Mouse (Mus musculus): Measurements from ENCODE around the gene Hddc3. TPM values are rescaled to one million over a fixed set of nuclear protein-coding genes. Genes with fewer than 3 reads are reported as not detected.
"Not testable (repeated sequence)": the region's sequence is repeated elsewhere in the genome, so short reads cannot be mapped to it uniquely, and the experiment has no call there.

The Hddc3 gene
- total RNA-seq, 4 experiments from 2014 or later = 33.3 to 40.0 (median 35.9) TPM

GRCm38 (mm10) chr7:80369967-80370431 lies 27.1 kb downstream of the Hddc3 start:
- DNase-seq (ENCODE audit: low spot score) = no peak

DNA sequence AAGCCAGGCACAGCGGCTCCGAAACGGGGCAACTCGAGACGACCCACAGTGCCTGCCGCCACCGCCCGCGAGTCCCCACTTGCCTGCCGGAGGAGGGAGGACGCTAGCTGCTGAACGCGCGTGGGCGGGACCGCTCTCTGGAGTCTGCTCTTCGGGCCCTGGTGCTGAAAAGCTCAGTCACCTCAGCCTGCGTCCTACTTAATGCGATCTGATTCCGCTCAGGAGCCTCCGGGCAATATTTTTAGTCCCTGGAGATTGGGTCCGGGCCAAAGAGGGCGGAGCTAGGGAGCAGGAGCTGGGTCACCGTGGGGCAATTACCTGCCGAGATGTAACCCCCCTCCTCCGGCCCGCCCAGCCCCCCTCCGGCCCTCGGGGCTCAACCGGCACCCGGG lies 27.7 kb downstream of the Hddc3 start:
- DNase-seq (ENCODE audit: low spot score) = peak; percentile 77

DNA sequence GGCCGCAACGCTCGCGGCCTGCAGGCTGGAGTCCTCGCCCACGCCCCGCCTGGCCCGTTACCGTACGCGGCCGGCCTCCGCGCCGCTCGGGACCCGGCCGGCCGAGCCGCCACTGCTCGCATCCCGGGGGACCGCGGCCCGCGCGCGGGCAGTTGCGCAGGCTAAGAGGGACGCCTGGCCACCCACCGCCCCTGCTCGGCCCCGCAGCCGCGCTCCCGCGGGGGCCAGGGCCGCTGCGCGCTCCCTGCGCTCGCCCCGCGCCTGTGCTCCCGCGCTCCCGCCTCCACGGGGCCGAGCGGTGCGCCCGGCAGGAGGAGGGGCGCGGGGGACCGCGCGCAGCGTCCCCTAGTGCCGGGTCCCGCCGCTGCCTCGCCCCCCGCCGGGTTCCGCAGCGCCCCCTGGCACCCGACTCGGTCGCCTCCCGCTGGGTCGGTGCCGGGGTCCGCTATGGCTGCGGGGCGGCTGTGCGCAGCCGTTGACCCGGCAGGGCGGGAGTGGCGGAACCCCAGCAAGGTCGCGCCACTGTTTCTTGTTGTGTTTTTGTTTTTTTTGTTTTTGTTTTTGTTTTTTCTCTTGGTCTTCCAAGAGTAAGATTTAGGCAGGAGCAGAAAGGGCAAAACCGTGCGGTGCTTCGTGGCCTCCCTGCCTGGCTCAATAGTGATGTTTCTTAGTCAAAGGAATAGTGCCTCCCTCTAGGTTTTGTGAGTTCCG lies 28.3 kb downstream of the Hddc3 start, which contains the start of gene Man2a2:
Gene Man2a2, minus strand, starts transcription at position 335 of the 711 bp plus-strand sequence.
- DNase-seq (ENCODE audit: low spot score) = no peak

- no peak for DNase-seq (ENCODE audit: low spot score)
Measured at GRCm38 (mm10) chr7:80372166-80372565, 29.3 kb downstream of the Hddc3 start.

- no peak for DNase-seq (ENCODE audit: low spot score)
Measured at GRCm38 (mm10) chr7:80372667-80373066, 29.8 kb downstream of the Hddc3 start.

- DNase-seq (ENCODE audit: low spot score) = no peak
Measured at GRCm38 (mm10) chr7:80373352-80373751, 30.4 kb downstream of the Hddc3 start.

GRCm38 (mm10) chr7:80373850-80374249 lies 30.9 kb downstream of the Hddc3 start:
- no peak for DNase-seq (ENCODE audit: low spot score)

- DNase-seq (ENCODE audit: low spot score) = no peak
Measured at GRCm38 (mm10) chr7:80374280-80374679, 31.4 kb downstream of the Hddc3 start.

DNA sequence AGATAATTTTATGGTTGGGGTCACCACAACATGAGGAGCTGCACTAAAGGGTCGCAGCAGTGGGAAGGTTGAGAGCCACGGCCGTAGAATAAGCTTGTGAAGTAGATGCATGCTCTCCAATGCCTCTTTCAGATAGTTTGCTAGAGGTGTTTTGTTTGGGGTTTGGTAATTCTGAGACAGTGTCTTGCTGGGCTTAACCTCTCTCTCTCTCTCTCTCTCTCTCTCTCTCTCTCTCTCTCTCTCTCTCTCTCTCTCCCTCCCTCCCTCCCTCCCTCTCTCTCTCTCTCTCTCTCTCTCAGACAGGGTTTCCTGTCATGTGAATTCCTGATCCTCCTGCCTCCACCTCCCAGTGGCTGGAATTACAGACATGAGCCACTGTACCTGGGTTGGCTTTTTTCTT lies 31.8 kb downstream of the Hddc3 start:
- DNase-seq (ENCODE audit: low spot score) = no peak

- DNase-seq (ENCODE audit: low spot score) = no peak
Measured at GRCm38 (mm10) chr7:80375376-80376039, 32.6 kb downstream of the Hddc3 start.

GRCm38 (mm10) chr7:80376192-80376591 lies 33.3 kb downstream of the Hddc3 start:
- DNase-seq (ENCODE audit: low spot score) = no peak

- peak; percentile 49 for DNase-seq (ENCODE audit: low spot score)
Measured at GRCm38 (mm10) chr7:80377471-80377870, 34.6 kb downstream of the Hddc3 start.

DNA sequence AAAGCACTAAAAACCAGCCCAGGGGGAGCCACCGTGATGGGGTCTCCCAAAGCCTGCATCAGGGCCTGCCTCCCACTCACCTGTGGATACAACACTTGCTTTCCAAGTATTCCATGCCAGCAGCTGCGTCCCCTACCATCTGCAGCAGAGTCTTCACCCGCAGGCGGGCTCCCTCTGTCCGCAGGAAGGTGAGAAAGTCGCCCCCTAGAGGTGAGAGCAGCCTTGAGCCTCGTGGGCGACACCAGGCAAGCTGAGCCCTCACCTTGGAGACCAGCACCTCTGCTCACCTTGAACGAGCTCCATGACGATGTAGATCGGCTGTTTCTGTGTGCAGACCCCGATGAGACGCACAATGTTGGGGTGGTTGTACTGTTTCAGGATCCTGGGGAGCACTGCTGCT lies 36.6 kb downstream of the Hddc3 start:
- no peak for DNase-seq (ENCODE audit: low spot score)

- DNase-seq (ENCODE audit: low spot score) = no peak
Measured at GRCm38 (mm10) chr7:80382919-80383318, 40.0 kb downstream of the Hddc3 start.

DNA sequence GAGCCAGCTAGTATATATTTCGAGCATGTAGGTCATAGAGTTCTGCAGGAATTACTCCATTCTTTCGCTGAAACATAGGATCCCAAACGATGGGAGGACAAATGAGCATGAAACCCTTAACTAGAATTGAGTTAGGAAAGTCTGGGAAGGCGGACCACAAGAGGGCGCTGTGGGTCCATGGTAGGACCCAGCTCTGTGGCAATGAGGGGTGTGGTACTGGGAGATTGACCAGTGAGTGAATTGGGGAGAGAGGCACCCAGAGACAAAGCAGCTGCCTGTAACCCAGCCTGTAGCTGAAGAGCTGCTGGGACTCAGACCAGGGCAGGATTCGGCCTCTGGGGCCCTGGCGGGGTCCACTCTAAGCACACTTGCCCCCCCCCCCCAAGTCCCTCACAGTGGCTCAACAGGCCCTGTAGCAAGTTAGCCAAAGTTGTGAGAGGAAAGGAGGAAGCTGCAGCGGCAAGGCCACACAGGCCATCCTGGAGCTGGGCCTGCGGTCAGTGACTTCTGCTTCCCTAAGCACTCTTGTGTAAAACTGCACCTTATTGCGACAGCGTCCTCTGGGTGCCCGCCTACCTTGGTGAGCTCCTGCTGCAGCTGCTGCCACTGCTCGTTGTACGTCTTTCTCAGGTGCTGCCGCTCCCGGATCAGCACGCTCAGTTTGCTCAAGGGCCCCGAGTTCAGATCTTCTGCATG lies 43.5 kb downstream of the Hddc3 start:
- peak; percentile 93 for DNase-seq (ENCODE audit: low spot score)

DNA sequence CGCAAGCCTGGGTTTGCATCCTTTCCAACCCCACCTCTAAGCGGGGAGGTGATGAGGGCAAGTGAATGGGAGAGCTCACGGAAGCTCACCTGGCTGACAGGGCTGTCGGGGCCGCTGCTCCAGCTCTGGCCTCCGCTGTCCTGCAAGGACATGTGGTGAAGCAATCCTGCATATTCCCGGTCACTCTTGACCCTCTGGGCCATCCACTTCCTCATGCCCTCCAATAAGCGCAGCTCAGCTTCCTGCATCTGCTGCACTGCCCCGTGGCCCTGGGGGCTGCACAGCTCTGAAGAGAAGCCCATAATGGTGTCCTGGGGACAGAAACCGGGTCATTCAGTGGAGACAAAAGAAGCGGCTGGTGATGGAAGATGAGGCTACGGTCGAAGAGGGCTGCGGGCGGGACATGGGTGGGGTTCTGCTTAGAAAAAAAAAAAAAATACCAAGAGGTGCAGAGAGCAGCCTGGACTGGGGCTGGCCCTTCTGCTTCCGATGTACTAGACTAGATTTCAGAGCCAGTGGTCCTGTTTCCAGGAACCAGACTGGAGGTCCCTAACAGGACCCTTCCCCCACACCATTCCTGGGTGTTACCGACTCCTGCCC lies 44.2 kb downstream of the Hddc3 start:
- peak; percentile 29 for DNase-seq (ENCODE audit: low spot score)

GRCm38 (mm10) chr7:80387633-80388543 lies 45.0 kb downstream of the Hddc3 start, which contains the start of gene Fes:
Gene Fes, minus strand, starts transcription at chr7:80387946.
- peak; percentile 84 for DNase-seq (ENCODE audit: low spot score)

DNA sequence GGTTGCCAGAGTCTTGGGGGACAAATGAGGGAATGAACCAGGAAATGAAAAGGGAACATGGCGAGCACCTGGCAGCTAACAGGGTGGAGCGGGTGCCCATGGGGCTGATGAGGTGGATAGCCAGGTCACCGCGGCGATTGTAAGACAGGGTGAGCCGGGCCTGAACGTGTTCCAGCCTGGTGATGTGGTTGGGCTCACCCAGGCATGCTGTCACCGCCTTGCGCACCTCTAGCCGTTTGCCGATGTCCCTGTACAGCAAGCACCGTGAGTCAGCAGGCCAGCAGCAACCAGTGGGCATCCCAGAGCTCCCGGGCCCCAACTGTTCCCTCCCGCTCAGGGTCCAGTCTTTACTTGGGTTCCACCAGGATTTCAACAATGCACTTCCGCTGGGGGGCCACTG lies 49.2 kb downstream of the Hddc3 start:
- no peak for DNase-seq (ENCODE audit: low spot score)

DNA sequence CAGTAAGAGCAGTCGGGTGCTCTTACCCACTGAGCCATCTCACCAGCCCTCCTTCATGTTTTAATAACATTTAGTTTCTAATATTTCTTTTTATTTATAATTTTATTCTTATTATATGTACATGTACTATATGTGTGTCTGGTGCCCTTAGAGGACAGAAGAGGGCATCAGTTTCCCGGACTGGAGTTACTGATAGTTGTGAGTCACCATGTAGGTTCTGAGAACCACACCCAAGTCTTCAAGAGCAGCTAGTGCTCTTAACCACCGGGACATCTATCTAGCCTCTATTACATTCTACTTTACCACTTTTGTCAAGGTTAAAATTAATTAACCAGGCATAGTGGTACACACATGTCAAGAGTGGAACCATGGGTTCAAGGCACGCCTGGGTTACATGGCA lies 51.7 kb downstream of the Hddc3 start:
- DNase-seq (ENCODE audit: low spot score) = no peak

DNA sequence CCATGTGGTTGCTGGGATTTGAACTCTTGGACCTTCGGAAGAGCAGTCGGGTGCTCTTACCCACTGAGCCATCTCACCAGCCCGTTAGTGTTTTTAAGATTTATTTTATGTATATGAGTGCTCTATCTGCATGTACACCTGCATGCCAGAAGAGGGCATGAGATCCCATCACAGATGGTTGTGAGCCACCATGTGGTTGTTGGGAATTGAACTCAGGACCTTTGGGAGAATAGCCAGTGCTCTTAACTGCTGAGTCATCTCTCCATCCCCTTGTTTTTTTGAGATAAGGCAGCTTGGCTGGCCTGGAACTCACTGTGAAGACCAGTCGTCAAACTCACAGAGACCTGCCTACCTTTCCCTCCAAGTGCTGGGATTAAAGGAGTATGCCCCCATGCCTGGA lies 53.5 kb downstream of the Hddc3 start:
- not testable (repeated sequence) for DNase-seq (ENCODE audit: low spot score)

GRCm38 (mm10) chr7:80397986-80398385 lies 55.1 kb downstream of the Hddc3 start:
- no peak for DNase-seq (ENCODE audit: low spot score)
